Mouse (Mus musculus) erythroblast, embryonic 14.5 days (primary cell): ENCODE results near the gene Fbxw11.

Source experiments
- GATA1 ChIP-seq: IDR thresholded peaks from 2 replicates; pipeline ENCODE4 v1.6.1; 2012; ENCODE audit warnings: low read length, inconsistent platforms, mixed read lengths
- TAL1 ChIP-seq: IDR thresholded peaks from 3 replicates; pipeline ENCODE4 v1.6.1; 2012; ENCODE audit warnings: low read length, inconsistent platforms, mixed read lengths

GRCm38 (mm10) chr11:32745466-32745865, 102.9 kb downstream of the Fbxw11 start:
- no peak for TF ChIP-seq GATA1
- no peak for TF ChIP-seq TAL1
